Mouse (Mus musculus) liver, embryonic 11.5 days (tissue): Measurements from ENCODE around the gene Tspan9. TPM values are rescaled to one million over a fixed set of nuclear protein-coding genes. Genes with fewer than 3 reads are reported as not detected.

Experiments used
- ATAC-seq: fragments of 200-750 bp; cut with Nextera tagmentation; replicated peaks from 2 replicates; pipeline ENCODE4 v1.8.0; 2017; ENCODE audit warnings: moderate number of reproducible peaks, mild to moderate bottlenecking, moderate TSS enrichment, moderate library complexity; ENCODE audit not compliant: low FRiP score
- DNase-seq: peaks from one replicate; pipeline ENCODE4 v3.0.0-alpha.2; 2017; ENCODE audit warnings: low spot score
- H3K27ac ChIP-seq: fragments of 300-500 bp; sonication (generic); 2 replicates; pipeline ENCODE4 v1.5.1; 2014; ENCODE audit warnings: mild to moderate bottlenecking, low read depth, low read length, control low read depth
- H3K27me3 ChIP-seq: fragments of 300-500 bp; sonication (generic); replicated peaks from 2 replicates; pipeline ENCODE4 v1.6.1; 2014; ENCODE audit warnings: low read length, mixed read lengths; ENCODE audit not compliant: control insufficient read depth, insufficient read depth
- H3K36me3 ChIP-seq: fragments of 300-500 bp; sonication (generic); 2 replicates; pipeline ENCODE4 v1.6.1; 2014; ENCODE audit warnings: mild to moderate bottlenecking, low read length, moderate library complexity, mixed read lengths; ENCODE audit not compliant: control insufficient read depth, insufficient read depth
- H3K4me1 ChIP-seq: fragments of 300-500 bp; sonication (generic); replicated peaks from 2 replicates; pipeline ENCODE4 v1.6.1; 2014; ENCODE audit warnings: low read length, mixed read lengths; ENCODE audit not compliant: control insufficient read depth, insufficient read depth
- H3K4me2 ChIP-seq: fragments of 300-500 bp; sonication (generic); 2 replicates; pipeline ENCODE4 v1.6.1; 2014; ENCODE audit warnings: mild to moderate bottlenecking, control low read depth, moderate library complexity
- H3K4me3 ChIP-seq: fragments of 300-500 bp; sonication (generic); 2 replicates; pipeline ENCODE4 v1.5.1; 2014; ENCODE audit warnings: low read depth, low read length, control low read depth
- H3K9ac ChIP-seq: fragments of 300-500 bp; sonication (generic); 2 replicates; pipeline ENCODE4 v1.6.1; 2014; ENCODE audit warnings: low read depth, low read length, control low read depth
- H3K9me3 ChIP-seq: fragments of 300-500 bp; sonication (generic); 2 replicates; pipeline ENCODE4 v1.6.1; 2016; ENCODE audit warnings: low read length, inconsistent platforms, mixed read lengths; ENCODE audit not compliant: control insufficient read depth
- WGBS: fragments of 180-500 bp; shearing (Covaris S2); extraction: QIAGEN DNeasy Blood & Tissue Kit; methylation state at CpG from one replicate; pipeline ENCODE4 v1.1.7; 2014; 5-methylcytosine and 5-hydroxymethylcytosine counted together
- polyA plus RNA-seq: library from polyadenylated mRNA; unstranded; fragments of >200 nt; fragmentation: Nextera tagmentation; extraction: Ambion mirVana; gene quantifications from 2 replicates; pipeline ENCODE4 v1.2.1, GENCODE M21; 2014

The Tspan9 gene
- polyA plus RNA-seq, 1 experiment from 2014 or later = 46.3 TPM

DNA sequence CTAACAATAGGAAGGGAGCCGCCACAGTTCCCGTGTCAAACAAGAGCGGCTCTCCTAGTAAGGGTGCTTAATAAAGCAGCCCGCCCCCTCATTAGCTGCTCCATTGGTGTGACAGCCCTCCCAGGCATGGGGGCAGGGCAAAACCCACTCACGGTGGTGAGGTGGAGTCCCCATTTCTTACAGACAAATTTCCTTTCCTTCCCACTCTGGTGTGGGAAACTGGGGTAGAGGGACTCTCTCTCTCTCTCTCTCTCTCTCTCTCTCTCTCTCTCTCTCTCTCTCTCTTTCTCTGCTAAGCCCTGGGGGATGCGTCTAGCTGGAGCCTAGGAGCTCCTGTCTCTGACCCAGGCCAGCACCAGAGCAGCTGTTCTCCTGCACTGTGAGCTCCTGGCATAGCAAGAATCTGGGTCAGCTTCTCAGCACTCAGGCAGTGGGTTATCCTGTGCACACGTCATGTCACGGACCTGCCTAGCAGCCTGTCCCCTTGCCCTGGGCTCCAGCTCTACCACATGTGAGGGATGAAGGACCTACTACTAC is 122.8 kb downstream of the Tspan9 start:
- ATAC-seq (no peak), DNase-seq (no peak)
- no peak overlapping the region for H3K4me3 ChIP-seq
- H3K9me3 ChIP-seq = no peaks in the 10 kb centered on the region
- WGBS = 61% methylated on average over 8 of the region's 8 CpGs
- no peaks in the 10 kb centered on the region for H3K27me3 ChIP-seq
- no peaks in the 10 kb centered on the region for H3K36me3 ChIP-seq
- no peak overlapping the region for H3K4me2 ChIP-seq
- no peak overlapping the region for H3K9ac ChIP-seq
- no peak overlapping the region for H3K27ac ChIP-seq
- H3K4me1 ChIP-seq = peaks cover 4% of the 10 kb centered on the region; the same call in 1 of the 2 replicates

DNA sequence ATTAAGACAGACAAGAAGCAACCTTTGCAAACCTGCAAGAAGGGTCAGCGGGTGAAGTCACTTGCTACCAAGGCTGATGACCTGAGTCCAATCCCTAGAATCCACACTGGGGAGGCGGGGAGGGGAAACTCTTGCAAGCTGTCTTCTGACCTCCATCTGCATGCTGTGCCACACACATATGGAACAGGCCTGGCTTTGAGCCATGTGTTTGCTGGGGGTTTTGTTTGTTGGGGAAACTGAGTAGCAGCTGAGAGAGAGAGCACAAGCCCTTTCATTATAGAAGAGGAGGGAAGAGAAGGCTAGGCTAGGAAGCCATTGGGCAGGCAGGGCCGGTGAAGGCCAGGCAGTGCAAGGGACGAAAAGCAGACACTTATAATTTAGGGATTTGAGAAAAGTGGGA is 123.3 kb downstream of the Tspan9 start:
- Histone ChIP-seq H3K4me2 (no peak overlapping the region), H3K36me3 (no peaks in the 10 kb centered on the region), H3K4me1 (peaks cover 4% of the 10 kb centered on the region; the same call in 1 of the 2 replicates), H3K4me3 (no peak overlapping the region), H3K27me3 (no peaks in the 10 kb centered on the region), H3K9me3 (no peaks in the 10 kb centered on the region), H3K9ac (no peak overlapping the region), H3K27ac (no peak overlapping the region)
- DNase-seq (no peak), ATAC-seq (no peak)
- WGBS = 81% methylated on average over 4 of the region's 4 CpGs

DNA sequence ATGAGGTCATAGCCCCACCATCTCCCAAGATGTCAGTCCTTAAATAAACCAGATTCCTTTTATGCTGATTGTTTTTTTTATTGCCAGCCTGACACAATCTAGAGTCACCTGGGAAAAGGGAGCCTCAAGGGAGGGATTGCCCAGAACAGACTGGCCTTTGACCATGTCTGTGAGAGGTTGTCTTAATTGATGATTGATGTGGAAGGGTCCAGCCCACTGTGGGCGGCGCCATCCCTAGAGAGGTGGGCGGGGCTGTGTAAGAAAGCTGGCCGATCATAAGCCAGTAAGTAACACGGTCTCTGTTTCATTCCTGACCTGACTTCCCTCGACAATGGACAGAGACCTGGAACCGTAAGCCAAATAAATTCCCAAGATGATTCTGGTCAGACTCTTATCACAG is 124.3 kb downstream of the Tspan9 start:
- Histone ChIP-seq H3K4me3 (no peak overlapping the region), H3K27ac (no peak overlapping the region), H3K36me3 (no peaks in the 10 kb centered on the region), H3K9ac (no peak overlapping the region), H3K4me2 (no peak overlapping the region), H3K9me3 (no peaks in the 10 kb centered on the region), H3K4me1 (peaks cover 4% of the 10 kb centered on the region; the same call in 1 of the 2 replicates), H3K27me3 (no peaks in the 10 kb centered on the region)
- DNase-seq = no peak
- no peak for ATAC-seq
- WGBS = 79% methylated on average over 7 of the region's 7 CpGs

DNA sequence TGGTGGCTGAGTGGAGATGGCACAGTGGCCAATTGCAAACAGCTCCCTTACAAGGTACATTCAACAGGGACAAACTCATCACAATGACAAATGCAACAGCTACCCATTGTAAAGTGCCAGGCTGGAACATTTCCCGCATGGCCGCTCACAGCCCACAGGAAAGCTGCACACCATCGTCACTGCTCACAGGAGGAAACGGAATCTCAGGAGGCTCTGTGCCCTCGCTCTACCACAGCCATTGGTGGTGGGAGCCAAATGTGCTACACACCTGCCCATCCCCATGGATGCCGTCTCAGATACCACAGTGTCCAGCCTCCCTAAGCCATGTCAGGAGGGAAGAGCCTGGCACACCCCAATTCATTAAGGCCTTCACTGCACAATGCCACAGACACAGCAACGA is 128.1 kb downstream of the Tspan9 start:
- ATAC-seq (no peak), DNase-seq (no peak)
- H3K36me3 ChIP-seq = no peaks in the 10 kb centered on the region
- no peaks in the 10 kb centered on the region; the same call in 1 of the 2 replicates for H3K4me1 ChIP-seq
- H3K27ac ChIP-seq = no peak overlapping the region
- H3K9me3 ChIP-seq = no peaks in the 10 kb centered on the region
- H3K4me3 ChIP-seq = no peak overlapping the region
- H3K9ac ChIP-seq = no peak overlapping the region
- no peaks in the 10 kb centered on the region for H3K27me3 ChIP-seq
- H3K4me2 ChIP-seq = no peak overlapping the region
- 82% methylated on average over 7 of the region's 7 CpGs for WGBS

DNA sequence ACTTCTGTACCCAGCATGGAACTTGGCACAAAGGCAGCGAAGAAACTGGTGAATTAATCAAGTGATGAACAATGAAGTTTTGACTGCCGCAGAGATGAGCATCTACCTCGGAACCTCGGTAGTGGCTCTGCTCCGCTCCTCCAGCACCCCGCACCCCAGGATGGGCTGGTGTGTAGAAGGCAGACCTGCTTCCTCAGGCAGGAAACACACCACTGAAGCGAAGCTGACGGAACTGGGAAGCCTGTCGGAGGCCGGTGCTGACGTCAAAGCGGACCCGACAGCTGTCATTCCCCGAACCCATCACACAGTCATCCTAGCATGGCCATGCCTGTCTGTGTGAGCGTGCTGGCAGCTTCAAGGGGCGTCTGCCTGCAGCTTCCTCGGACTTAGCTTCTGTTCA is 131.6 kb downstream of the Tspan9 start:
- 73% methylated on average over 17 of the region's 17 CpGs for WGBS
- no peak overlapping the region for H3K9ac ChIP-seq
- H3K9me3 ChIP-seq = no peaks in the 10 kb centered on the region
- H3K36me3 ChIP-seq = no peaks in the 10 kb centered on the region
- DNase-seq (no peak), ATAC-seq (no peak)
- no peak overlapping the region for H3K4me2 ChIP-seq
- H3K27ac ChIP-seq = no peak overlapping the region
- no peak overlapping the region for H3K4me3 ChIP-seq
- no peaks in the 10 kb centered on the region; the same call in 1 of the 2 replicates for H3K4me1 ChIP-seq
- H3K27me3 ChIP-seq = no peaks in the 10 kb centered on the region

DNA sequence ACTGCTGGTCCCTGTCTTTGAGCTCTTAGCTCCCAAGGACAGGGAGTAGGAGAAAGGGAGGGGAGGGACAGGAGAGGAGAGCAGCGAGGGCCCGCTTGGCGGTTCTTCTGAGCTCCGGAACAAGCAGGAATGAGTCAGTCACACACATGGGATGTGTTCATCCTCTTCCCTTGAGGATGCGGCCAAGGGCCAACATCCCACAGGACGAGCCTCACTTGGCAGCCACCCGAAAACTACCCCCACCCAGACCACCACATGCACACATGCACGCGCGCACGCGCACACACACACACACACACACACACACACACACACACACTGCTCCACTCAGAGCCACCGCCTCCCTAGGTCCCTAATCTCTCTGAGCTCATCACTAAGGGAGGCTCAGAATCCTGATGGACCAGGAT is 132.3 kb downstream of the Tspan9 start:
- no peak for ATAC-seq

DNA sequence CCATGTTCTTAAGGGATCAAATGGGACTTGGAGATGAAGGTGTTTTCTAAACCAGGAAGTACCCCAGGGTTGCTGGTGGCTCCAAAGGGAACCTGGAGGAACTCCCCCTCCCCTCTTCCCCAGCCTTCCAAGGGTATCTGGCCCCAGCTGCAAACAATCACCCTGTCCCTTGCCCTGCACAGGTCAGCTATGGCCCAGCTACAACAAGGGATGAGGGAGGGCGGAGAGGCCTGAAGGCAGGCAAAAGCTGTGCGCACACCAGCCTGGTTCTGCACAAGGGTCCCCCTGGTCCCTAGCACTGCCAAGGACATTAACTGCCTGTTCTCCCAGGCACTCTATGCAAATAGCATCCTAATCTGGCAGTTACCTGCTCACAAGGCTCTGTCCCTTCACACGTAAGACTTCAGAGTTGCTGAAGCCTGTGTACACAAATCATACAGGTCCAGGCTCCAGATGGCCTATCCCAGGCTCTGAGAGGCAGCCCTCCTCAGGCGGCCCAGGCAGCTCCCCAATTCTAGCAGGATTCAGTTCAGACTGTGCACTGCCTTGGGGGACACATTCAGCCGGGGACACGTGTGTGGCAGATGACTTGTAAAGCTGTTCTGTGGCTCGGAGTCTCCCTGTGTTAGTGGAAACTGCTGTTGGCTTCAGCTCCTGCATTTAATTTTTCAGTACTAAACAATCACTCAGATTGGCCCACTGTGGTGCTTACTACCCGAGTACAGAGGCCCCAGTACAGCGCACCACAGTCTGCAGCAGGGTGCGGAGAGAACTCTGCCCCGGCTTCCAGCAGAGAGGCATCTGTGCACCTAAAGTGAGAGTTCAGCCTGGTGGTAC is 133.0 kb downstream of the Tspan9 start:
- H3K4me1 ChIP-seq = peaks cover 3% of the 10 kb centered on the region; the same call in 1 of the 2 replicates
- ATAC-seq (no peak), DNase-seq (no peak)
- no peak overlapping the region for H3K4me3 ChIP-seq
- H3K27me3 ChIP-seq = no peaks in the 10 kb centered on the region
- no peak overlapping the region for H3K9ac ChIP-seq
- no peaks in the 10 kb centered on the region for H3K36me3 ChIP-seq
- H3K9me3 ChIP-seq = no peaks in the 10 kb centered on the region
- no peak overlapping the region for H3K27ac ChIP-seq
- H3K4me2 ChIP-seq = no peak overlapping the region
- WGBS = 78% methylated on average over 11 of the region's 11 CpGs

More for the DNA sequence above, 132.3 kb downstream of the Tspan9 start:
- Histone ChIP-seq H3K9me3 (no peaks in the 10 kb centered on the region), H3K4me2 (no peak overlapping the region), H3K36me3 (no peaks in the 10 kb centered on the region), H3K4me3 (no peak overlapping the region), H3K9ac (no peak overlapping the region), H3K4me1 (peaks cover 2% of the 10 kb centered on the region; the same call in 1 of the 2 replicates), H3K27me3 (no peaks in the 10 kb centered on the region), H3K27ac (no peak overlapping the region)
- 84% methylated on average over 13 of the region's 13 CpGs for WGBS
- DNase-seq = no peak

DNA sequence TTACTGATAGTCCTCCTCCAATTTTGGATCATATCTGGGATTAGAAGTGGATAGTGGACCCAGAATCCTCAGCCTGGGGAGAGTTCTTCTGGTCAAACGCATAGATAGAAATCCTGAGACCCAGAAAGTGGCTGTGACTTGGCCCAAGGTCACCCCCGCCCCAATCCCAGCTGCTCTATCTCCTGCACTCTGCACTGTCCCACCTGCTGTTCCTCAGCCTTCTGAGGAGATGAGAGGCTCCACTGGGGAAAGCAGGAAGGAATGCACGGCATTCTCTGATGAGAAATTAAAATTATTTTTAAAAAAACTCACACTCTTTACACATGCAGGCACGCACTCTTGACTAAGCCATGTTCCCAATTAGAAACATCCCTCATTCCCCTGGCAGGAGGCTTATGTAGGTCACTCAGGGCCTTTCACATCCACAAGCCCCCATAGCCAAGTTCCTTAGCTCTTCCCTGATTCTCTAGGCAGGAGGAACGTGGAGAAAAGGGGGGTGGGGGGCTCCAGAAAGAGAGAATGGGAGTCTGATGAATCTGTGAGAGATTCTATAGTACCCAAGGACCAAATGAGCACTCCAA is 135.3 kb downstream of the Tspan9 start:
- H3K4me2 ChIP-seq = no peak overlapping the region
- ATAC-seq (no peak), DNase-seq (no peak)
- H3K9me3 ChIP-seq = no peaks in the 10 kb centered on the region
- H3K27me3 ChIP-seq = no peaks in the 10 kb centered on the region
- 69% methylated on average over 5 of the region's 5 CpGs for WGBS
- no peak overlapping the region for H3K4me3 ChIP-seq
- H3K4me1 ChIP-seq = peaks cover 3% of the 10 kb centered on the region; the same call in 1 of the 2 replicates
- no peaks in the 10 kb centered on the region for H3K36me3 ChIP-seq
- no peak overlapping the region for H3K27ac ChIP-seq
- H3K9ac ChIP-seq = no peak overlapping the region
